Mouse (Mus musculus) lung, postnatal 0 days (tissue): Measurements from ENCODE around the gene Umps.

Experiments used
- CTCF ChIP-seq: IDR thresholded peaks from 2 replicates; pipeline ENCODE4 v1.5.1; 2016; ENCODE audit warnings: antibody characterized with exemption, mild to moderate bottlenecking
- EP300 ChIP-seq: IDR thresholded peaks from 2 replicates; pipeline ENCODE4 v1.6.1; 2016; ENCODE audit warnings: antibody characterized with exemption, mild to moderate bottlenecking, control low read depth

DNA sequence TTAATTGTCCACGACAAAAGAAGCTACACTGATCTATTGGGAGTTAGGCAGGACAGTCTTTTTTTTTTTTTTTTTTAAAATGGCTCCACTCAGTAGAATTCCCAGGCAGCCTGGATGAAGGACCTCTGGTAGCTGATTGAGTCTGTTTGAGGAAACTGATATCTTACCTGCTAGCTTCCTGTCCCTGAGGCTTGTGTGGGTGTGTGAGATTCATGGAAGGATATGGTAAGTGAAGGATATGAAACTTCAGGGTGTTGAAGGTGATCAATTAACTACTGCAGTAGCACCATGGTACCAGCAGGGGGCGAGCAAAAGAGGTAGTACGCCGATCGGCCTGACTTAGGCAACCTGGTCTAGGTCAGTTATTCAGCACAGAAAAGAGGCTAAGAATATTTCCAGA, 29.2 kb upstream of the Umps start:
- TF ChIP-seq EP300 (no peak), CTCF (peak; percentile 95)
